In genomic region chr13:112988866-112989265, GRCm38 (mm10) we compare ENCODE assay signal across 8 mouse cellular contexts. TPM values are rescaled to one million over a fixed set of nuclear protein-coding genes. Genes with fewer than 3 reads are reported as not detected.
A peak's percentile ranks its signal among the peaks of the same experiment; 100 is the strongest.
DNase-seq lines count a peak whose midpoint lies in the region; ATAC-seq lines count a peak whose summit lies in the region.

No protein-coding gene starts in this region.

- under 1% methylated on average over 19 of the region's 19 CpGs for WGBS in heart, embryonic 13.5 days
- WGBS in hindbrain, embryonic 10.5 days: under 1% methylated on average over 19 of the region's 19 CpGs
- WGBS in midbrain, embryonic 12.5 days: 2% methylated on average over 19 of the region's 19 CpGs

- H3K36me3 ChIP-seq in heart, embryonic 13.5 days: no peaks in the 10 kb centered on the region
- H3K36me3 ChIP-seq in hindbrain, embryonic 10.5 days: no peaks in the 10 kb centered on the region
- no peaks in the 10 kb centered on the region for H3K36me3 ChIP-seq in midbrain, embryonic 12.5 days

- peak overlapping the region; percentile 68 for H3K4me3 ChIP-seq in heart, embryonic 13.5 days
- peak overlapping the region; percentile 53 for H3K4me3 ChIP-seq in hindbrain, embryonic 10.5 days
- peak overlapping the region; percentile 53 for H3K4me3 ChIP-seq in midbrain, embryonic 12.5 days

- no peak overlapping the region for H3K27ac ChIP-seq in heart, embryonic 13.5 days (replicated peaks)
- H3K27ac ChIP-seq in hindbrain, embryonic 10.5 days: no peak overlapping the region
- H3K27ac ChIP-seq in midbrain, embryonic 12.5 days (replicated peaks): no peak overlapping the region

- intact Hi-C loops in gastrocnemius, postnatal 14 days (cut with DNase I; ENCODE audit: low total_unique reads): no loop called here

- no peaks in the 10 kb centered on the region for H3K9me3 ChIP-seq in heart, embryonic 13.5 days
- no peaks in the 10 kb centered on the region for H3K9me3 ChIP-seq in hindbrain, embryonic 10.5 days
- no peaks in the 10 kb centered on the region for H3K9me3 ChIP-seq in midbrain, embryonic 12.5 days

- H3K27me3 ChIP-seq in heart, embryonic 13.5 days (replicated peaks): peaks cover 89% of the 10 kb centered on the region
- H3K27me3 ChIP-seq in hindbrain, embryonic 10.5 days (ENCODE audit: insufficient read depth, poor library complexity, severe bottlenecking): peaks cover 92% of the 10 kb centered on the region
- peaks cover 88% of the 10 kb centered on the region for H3K27me3 ChIP-seq in midbrain, embryonic 12.5 days

- 0 out of 2 replicates have a peak overlapping the region, but pooled peaks have one; percentile 30 for H3K9ac ChIP-seq in heart, embryonic 13.5 days
- H3K9ac ChIP-seq in midbrain, embryonic 12.5 days (replicated peaks): no peak overlapping the region

- no peak for ATAC-seq in heart, embryonic 13.5 days (ENCODE audit: extremely low read depth, insufficient number of reproducible peaks, low FRiP score, low TSS enrichment)
- no peak for ATAC-seq in midbrain, embryonic 12.5 days (ENCODE audit: low FRiP score, low read depth)
- no peak for ATAC-seq in frontal cortex, adult (ENCODE audit: low TSS enrichment)
- ATAC-seq in megakaryocyte-erythroid progenitor cell, adult 5-6 weeks (replicated peaks; ENCODE audit: low FRiP score, low TSS enrichment, poor library complexity, severe bottlenecking): no peak

- peak overlapping the region; percentile 99 for H3K4me2 ChIP-seq in heart, embryonic 13.5 days
- H3K4me2 ChIP-seq in midbrain, embryonic 12.5 days (replicated peaks): peak overlapping the region; percentile 80

- H3K4me1 ChIP-seq in heart, embryonic 13.5 days: peaks cover 45% of the 10 kb centered on the region
- peaks cover 60% of the 10 kb centered on the region for H3K4me1 ChIP-seq in hindbrain, embryonic 10.5 days (replicated peaks)
- peaks cover 49% of the 10 kb centered on the region for H3K4me1 ChIP-seq in midbrain, embryonic 12.5 days

- DNase-seq in heart, adult 9 months (ENCODE audit: low spot score in 2 of 2): no peak
- DNase-seq in MN1 (ENCODE audit: low spot score): peak; percentile 22
- DNase-seq in hindbrain, embryonic 10.5 days (ENCODE audit: low spot score): peak; percentile 33
- DNase-seq in gastrocnemius, postnatal 14 days: no peak

RNA-seq across cellular contexts. Expression of gene Ccno, which starts 1.3 kb away (rescaled TPM):
- polyA plus RNA-seq in heart, embryonic 13.5 days (2015; fragmentation: Nextera tagmentation; extraction: Ambion mirVana): 0.20 and 0.24 TPM in 2 replicates
- polyA plus RNA-seq in hindbrain, embryonic 10.5 days (2016; fragmentation: Nextera tagmentation; extraction: Ambion mirVana): 4.3 and 4.9 TPM in 2 replicates
- polyA plus RNA-seq in midbrain, embryonic 12.5 days (2016; fragmentation: Nextera tagmentation; extraction: Ambion mirVana): 0.85 and 1.9 TPM in 2 replicates
- total RNA-seq in megakaryocyte-erythroid progenitor cell, adult 5-6 weeks (2014; fragmentation: Nextera tagmentation): not detected in 2 replicates
- 3.2 TPM in 1 of 2 replicates, not detected in the other for total RNA-seq in megakaryocyte-erythroid progenitor cell, adult 5-6 weeks (2017)
- total RNA-seq in gastrocnemius, postnatal 14 days (2021): under 1 TPM in 1 of 2 experiments, not detected in 1; 0.18 TPM

RNA-seq across cellular contexts. Expression of gene Mcidas, which starts 4.8 kb away (rescaled TPM):
- polyA plus RNA-seq in heart, embryonic 13.5 days (2015; fragmentation: Nextera tagmentation; extraction: Ambion mirVana): not detected in 2 replicates
- polyA plus RNA-seq in hindbrain, embryonic 10.5 days (2016; fragmentation: Nextera tagmentation; extraction: Ambion mirVana): 2.9 and 3.6 TPM in 2 replicates
- polyA plus RNA-seq in midbrain, embryonic 12.5 days (2016; fragmentation: Nextera tagmentation; extraction: Ambion mirVana): 0.24 and 1.1 TPM in 2 replicates
- not detected in 2 replicates for total RNA-seq in megakaryocyte-erythroid progenitor cell, adult 5-6 weeks (2014; fragmentation: Nextera tagmentation)
- not detected in 2 replicates for total RNA-seq in megakaryocyte-erythroid progenitor cell, adult 5-6 weeks (2017)
- total RNA-seq in gastrocnemius, postnatal 14 days (2021): not detected

RNA-seq across cellular contexts. Expression of gene Cdc20b, which starts 46.0 kb away (rescaled TPM):
- polyA plus RNA-seq in heart, embryonic 13.5 days (2015; fragmentation: Nextera tagmentation; extraction: Ambion mirVana): not detected in 2 replicates
- 1.7 and 1.9 TPM in 2 replicates for polyA plus RNA-seq in hindbrain, embryonic 10.5 days (2016; fragmentation: Nextera tagmentation; extraction: Ambion mirVana)
- polyA plus RNA-seq in midbrain, embryonic 12.5 days (2016; fragmentation: Nextera tagmentation; extraction: Ambion mirVana): 0.15 TPM in 1 of 2 replicates, not detected in the other
- total RNA-seq in megakaryocyte-erythroid progenitor cell, adult 5-6 weeks (2014; fragmentation: Nextera tagmentation): not detected in 2 replicates
- not detected in 2 replicates for total RNA-seq in megakaryocyte-erythroid progenitor cell, adult 5-6 weeks (2017)
- total RNA-seq in gastrocnemius, postnatal 14 days (2021): not detected

RNA-seq across cellular contexts. Expression of gene Gpx8, which starts 57.3 kb away (rescaled TPM):
- polyA plus RNA-seq in heart, embryonic 13.5 days (2015; fragmentation: Nextera tagmentation; extraction: Ambion mirVana): 134 and 143 TPM in 2 replicates
- 88.0 and 94.2 TPM in 2 replicates for polyA plus RNA-seq in hindbrain, embryonic 10.5 days (2016; fragmentation: Nextera tagmentation; extraction: Ambion mirVana)
- 97.4 and 102 TPM in 2 replicates for polyA plus RNA-seq in midbrain, embryonic 12.5 days (2016; fragmentation: Nextera tagmentation; extraction: Ambion mirVana)
- not detected in 2 replicates for total RNA-seq in megakaryocyte-erythroid progenitor cell, adult 5-6 weeks (2014; fragmentation: Nextera tagmentation)
- not detected in 2 replicates for total RNA-seq in megakaryocyte-erythroid progenitor cell, adult 5-6 weeks (2017)
- 10 to 100 TPM; 20.8 to 27.5 TPM for total RNA-seq in gastrocnemius, postnatal 14 days (2021)

Comparison
In these comparisons a context has a peak if more than half of its experiments do, and no peak if none do; other contexts are left out.
1. DNase-seq: peak in MN1 (single experiment) and hindbrain, embryonic 10.5 days (single experiment); none in heart, adult 9 months (0 of 2) and gastrocnemius, postnatal 14 days (single experiment).
2. Peak in every context shown above with its lines, with median percentiles within 50 percentile points of each other: H3K4me3 ChIP-seq.